16 mouse cellular contexts compared by ENCODE assay signal in the genomic region with DNA sequence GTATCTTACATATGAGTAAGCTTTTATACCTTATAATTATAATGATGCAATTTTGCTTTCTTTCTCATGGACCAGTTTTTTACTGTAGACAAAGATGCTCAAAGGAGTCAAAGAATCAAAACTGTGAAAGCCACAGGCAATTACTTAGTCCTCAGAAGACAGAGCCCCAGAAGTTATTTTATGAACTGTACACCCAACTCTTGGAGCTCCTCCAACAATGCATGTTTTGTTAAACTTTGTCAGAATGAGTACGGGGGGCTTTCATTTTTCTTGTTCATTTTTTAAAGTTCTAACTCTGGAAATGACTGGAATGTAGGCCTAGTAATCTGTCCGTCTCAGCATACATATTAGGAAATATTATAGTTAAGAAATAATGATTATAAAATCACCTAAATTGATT.
"Had no signal": no experiment of that assay in that cellular context is flagged by ENCODE, and none has a peak within 500 bp of the region (broad histone marks: within the 10 kb centered on the region; RNA-seq: fewer than 3 reads in every experiment).

No protein-coding gene starts in this region.

- H3K27me3 ChIP-seq: neural tube, embryonic 13.5 days; neural tube, embryonic 15.5 days; stomach, embryonic 15.5 days had no signal

- DNase-seq: retina, postnatal 1 day; right cerebral cortex, adult 18-20 months; right cerebral cortex, postnatal 14 days; right cerebral cortex, postnatal 25 days; right cerebral cortex, postnatal 4 days; spleen, adult 18-20 months; thymus, adult 18-20 months; thymus, adult 2 months; thymus, postnatal 14 days; thymus, postnatal 25 days; thymus, postnatal 36 days; thymus, postnatal 4 days had no signal

- H3K9ac ChIP-seq: neural tube, embryonic 13.5 days; neural tube, embryonic 15.5 days; stomach, embryonic 15.5 days had no signal

- H3K4me3 ChIP-seq: neural tube, embryonic 13.5 days; neural tube, embryonic 15.5 days; stomach, embryonic 15.5 days had no signal

- H3K4me1 ChIP-seq: neural tube, embryonic 13.5 days; neural tube, embryonic 15.5 days; stomach, embryonic 15.5 days had no signal

- H3K27ac ChIP-seq: neural tube, embryonic 13.5 days; neural tube, embryonic 15.5 days; stomach, embryonic 15.5 days; stomach, postnatal 0 days had no signal

- H3K4me2 ChIP-seq: neural tube, embryonic 13.5 days; neural tube, embryonic 15.5 days; stomach, embryonic 15.5 days had no signal

- H3K36me3 ChIP-seq: neural tube, embryonic 13.5 days; neural tube, embryonic 15.5 days; stomach, embryonic 15.5 days had no signal

- H3K9me3 ChIP-seq: neural tube, embryonic 13.5 days; neural tube, embryonic 15.5 days; stomach, embryonic 15.5 days had no signal
